Mouse (Mus musculus): ENCODE measurements at regions not wholly inside any gene's neighbourhood (a gene's known extent, or its start where the extent isn't known, plus 50 kb on each side); places are given as distances from the start of the nearest gene placed in this dataset.

DNA sequence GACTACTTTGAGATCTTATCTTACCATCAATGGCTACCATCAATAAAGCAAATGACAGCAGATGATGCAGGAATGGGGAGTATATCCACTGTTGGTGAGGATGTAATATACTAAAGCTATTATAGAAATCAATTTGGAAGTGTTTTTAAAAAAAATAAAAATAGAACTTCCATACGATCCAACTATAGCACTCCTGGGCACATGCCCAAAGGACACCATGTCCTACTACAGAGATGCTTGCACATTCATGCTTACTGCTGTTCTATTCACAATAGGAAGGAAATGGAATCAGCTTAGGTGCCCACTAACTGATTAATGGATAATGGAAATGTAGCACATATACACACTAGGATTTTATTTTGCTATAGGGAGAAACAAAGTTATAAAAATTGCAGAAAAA is 96.7 kb upstream of the Gm11983 start:
- intact Hi-C loops (cut with DNase I): no loop called here
- peak; percentile 20 to 65 for DNase-seq (ENCODE audit: low spot score in 2 of 2)

DNA sequence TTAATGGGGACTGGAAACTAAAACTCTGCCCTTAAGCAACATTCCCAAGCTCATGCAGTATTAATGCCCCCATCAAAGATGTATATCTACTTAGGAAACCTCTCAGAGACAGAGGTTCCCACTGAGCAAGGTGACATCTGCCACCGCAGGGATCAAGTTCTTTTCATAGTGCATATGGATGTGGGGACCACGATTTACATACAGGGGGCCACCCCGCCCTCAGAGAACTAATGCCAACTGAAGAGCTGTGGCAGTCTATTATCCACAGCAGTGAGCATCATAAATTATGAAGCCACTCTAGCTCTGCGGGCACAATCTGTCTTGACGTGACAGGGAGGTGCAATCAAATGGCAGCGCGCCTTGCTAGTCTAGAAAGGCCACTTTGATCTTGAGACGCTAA is 88.6 kb upstream of the Gm11983 start:
- no peak for DNase-seq (ENCODE audit: low spot score in 2 of 2)
- intact Hi-C loops (cut with DNase I): no loop called here

DNA sequence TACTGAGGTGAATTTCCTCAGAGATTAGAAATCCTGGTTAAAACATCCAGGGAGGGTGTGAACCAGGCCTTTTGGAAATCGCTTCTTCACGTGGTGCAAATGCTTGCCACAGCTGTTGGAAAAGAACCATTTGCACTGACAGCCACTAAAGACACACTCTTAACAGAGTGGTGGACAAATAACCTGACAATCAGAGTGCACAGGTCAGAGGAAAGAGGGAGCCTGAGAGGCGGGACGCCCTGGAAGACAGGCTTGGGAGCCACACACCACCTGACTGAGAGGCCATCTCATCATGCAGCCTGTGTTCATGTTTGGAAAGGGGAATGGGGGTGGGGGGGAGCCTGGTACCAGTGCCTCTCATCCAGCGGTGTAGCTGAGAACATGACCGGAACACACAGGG is 87.0 kb upstream of the Gm11983 start:
- DNase-seq (ENCODE audit: low spot score in 2 of 2): no peak
- intact Hi-C loops (cut with DNase I): no loop called here

DNA sequence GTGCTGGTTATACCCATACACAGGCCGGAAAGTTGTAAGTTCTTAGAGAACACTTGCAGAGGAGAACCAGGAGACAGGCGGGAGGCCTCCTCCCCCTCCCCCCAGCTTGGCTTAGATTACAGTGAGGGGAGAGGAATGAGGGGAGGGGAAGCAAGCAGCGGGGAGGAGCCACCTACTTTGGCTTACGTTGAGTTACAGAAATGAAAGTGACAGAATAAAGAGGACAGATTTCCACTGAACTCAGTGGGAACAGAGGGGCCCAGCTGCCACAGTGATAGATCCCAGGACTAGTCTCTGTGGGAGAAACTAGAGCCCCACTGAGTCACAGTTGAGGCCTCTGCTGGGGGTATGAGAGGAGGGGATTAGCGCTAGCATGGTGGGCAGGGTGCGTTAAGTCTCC is 86.5 kb upstream of the Gm11983 start:
- intact Hi-C loops (cut with DNase I): no loop called here

DNA sequence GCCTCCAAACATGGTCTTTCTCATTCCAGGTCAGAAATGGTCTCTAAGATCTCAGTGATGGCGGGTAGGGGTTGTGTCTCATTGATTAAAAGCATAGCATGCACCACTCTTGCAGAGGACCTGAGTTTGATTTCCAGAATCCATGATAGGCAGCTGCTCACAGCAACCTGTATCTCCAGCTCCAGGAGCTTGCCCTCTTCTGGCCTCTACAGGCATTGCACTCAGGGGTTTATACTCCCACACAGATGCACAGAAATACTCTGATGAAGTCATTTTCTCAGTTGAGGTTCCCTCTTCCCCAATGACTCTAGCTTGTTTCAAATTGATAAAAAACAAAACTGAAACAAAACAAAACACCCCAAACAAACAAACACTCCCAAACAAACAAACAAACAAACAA is 81.1 kb upstream of the Gm11983 start:
- intact Hi-C loops (cut with DNase I): no loop called here
- no peak for DNase-seq (ENCODE audit: low spot score in 2 of 2)

More for the DNA sequence above, 86.5 kb upstream of the Gm11983 start:
- DNase-seq (ENCODE audit: low spot score in 2 of 2): no peak

DNA sequence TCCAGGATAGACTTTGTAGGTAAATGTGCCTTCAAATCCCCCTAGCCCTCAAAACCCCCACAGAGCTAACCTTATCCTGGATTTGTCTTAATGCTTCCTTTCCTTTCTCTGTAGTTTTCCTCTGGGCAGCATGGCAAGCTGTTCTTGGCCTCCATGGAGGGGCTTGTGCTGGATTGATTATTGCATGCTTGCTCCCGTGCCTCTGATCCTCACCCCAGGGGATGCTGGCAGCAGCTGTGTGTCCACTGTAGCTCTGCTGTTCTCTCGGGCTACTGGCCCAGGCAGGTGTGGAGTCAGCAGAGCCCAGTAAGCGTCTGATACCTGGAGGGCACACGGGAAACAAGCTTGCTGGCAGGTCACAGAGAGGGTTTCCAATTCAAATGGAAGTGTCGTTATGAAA is 68.2 kb upstream of the Gm11983 start:
- intact Hi-C loops (cut with DNase I): loop anchor here (10.0 kb wide), 1 partner anchor 239 kb away; no protein-coding TSS in a partner anchor
- DNase-seq (ENCODE audit: low spot score in 2 of 2): no peak

DNA sequence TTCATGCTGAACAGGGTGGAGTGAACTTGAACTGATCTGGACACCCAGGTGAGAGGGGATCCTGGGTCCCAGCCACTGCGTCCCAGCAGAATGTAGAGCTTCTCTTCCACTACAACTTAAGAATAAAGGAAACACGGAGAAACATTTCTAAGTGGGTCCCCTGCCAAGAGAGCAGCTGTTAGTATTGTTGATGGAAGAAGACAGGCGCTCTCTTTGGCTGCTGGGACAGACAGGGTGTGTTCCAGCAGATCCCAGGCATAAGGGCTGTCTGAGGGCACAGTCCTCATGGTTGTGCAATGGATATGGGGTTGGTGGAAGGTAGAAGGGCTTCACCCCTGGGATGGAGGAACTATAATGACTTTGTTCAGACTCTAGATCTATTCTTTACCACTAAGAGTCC is 65.5 kb upstream of the Gm11983 start:
- intact Hi-C loops (cut with DNase I): loop anchor here (10.0 kb wide), 1 partner anchor 242 kb away; no protein-coding TSS in a partner anchor
- no peak for DNase-seq (ENCODE audit: low spot score in 2 of 2)

DNA sequence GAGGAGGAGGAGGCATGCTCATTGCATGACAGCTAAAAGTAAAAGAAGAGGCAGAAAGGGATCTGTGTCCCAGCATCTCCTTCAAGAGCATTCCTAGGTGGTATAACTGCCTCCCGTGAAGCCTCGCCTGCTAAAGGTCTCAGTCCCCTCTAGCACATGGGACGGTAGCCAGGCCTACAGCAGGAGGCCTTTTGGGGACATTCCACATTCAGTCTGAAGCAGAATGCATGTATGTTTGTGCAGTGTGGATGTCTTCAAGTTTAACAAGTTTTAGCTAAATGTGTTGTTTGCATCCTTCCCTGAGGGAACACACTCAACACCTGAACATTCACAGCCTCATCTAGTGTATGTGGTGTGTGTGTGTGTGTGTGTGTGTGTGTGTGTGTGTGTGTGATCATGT is 64.8 kb upstream of the Gm11983 start:
- intact Hi-C loops (cut with DNase I): loop anchor here (10.0 kb wide), 1 partner anchor 243 kb away; no protein-coding TSS in a partner anchor
- DNase-seq (ENCODE audit: low spot score in 2 of 2): no peak

DNA sequence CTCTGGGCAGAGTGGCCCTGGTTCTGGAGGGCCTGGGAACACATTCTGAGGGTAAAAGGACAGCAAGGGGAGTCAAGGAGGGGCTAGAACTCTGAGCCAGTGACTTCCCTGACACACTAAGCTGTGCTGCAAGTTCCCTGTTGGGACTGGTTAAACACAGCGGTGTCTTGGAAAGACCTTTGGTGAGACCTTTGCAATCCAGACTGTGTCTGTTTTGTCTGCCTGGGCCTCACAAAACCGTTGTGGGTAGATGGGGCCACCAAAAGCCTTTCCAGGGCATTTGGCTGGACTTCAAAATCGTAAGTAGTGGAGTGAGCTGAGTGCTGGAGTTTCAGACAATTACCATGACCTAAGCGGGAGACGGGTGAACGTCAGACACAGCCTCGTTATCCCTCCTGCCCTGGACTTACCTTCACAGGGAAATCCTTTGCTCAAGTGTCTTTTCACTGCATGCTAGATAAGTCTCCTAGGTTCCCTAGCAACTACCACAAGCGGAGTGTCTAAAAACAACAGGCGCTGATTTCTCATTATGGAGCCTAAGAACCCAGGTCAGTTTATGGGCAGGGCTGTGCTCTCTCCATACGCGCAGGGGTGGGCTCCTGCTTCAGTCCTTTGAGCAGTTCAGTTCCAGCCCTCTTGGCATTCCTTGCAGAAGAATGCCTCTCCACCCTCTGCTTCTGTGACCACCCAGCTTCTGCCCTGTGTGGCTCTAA is 63.5 kb upstream of the Gm11983 start:
- intact Hi-C loops (cut with DNase I): loop anchor here (10.0 kb wide), 1 partner anchor 244 kb away; no protein-coding TSS in a partner anchor

DNA sequence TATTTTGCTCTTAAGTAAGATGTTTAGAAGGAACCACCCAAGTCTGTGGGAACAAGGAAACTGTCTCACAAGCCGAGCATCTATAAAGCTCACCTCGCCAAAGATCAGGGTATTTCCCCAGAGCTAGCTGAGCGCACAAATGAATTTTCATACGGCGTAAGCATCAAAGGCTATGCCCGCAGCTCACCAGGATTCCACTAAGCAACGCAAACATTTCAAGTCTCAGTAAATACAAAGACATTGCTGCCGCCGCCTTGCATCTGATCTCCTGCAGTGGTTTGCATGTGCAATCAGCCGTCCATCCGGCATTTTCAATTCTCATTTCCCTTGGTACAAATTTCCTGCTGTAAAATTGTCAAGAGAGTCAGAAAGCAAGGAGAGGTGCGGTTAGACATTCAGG is 62.9 kb upstream of the Gm11983 start:
- intact Hi-C loops (cut with DNase I): loop anchor here (10.0 kb wide), 1 partner anchor 244 kb away; no protein-coding TSS in a partner anchor
- no peak for DNase-seq (ENCODE audit: low spot score in 2 of 2)

More for the DNA sequence above, 63.5 kb upstream of the Gm11983 start:
- no peak for DNase-seq (ENCODE audit: low spot score in 2 of 2)

DNA sequence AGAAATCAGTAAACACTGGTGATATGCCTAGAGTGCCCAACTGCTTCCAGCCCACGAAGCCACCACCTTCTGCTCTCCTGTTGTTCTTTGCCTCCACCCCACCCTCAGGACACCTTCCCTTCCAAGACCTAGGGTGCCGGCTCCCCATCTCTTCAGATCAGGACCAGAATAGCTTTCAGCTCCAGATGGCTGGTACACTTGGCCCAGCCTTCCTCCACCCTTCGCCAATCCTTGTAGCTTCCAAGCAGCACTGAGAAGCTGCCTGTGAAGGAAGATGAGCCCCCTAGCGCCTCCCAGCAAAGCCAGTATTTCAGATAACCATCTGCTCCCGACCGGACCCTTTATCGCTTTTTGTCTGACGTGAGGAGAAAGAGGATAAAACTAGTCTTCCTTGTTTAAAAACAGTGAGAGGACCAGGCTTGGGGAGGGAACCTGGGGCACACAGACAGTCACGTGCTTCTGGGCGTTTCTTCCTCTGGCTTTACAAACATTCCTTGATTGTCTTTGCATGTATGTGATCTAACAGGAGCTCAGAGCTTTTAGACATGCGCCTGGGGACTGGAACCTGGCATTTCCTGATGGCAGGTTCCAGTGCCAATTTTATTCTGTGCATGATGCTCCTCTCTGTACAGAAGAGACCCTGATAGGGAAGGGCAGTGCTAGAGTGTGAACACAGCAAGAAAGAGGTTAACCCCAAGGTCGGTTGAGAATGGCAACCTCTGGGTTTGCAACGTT is 62.0 kb upstream of the Gm11983 start:
- intact Hi-C loops (cut with DNase I): loop anchor here (5.0 to 10.0 kb wide), 2 partner anchors 163 to 245 kb away; partner anchors contain the start of gene Adcy1
- peak in 1 of 2 experiments; percentile 84 for DNase-seq (ENCODE audit: low spot score in 2 of 2)

DNA sequence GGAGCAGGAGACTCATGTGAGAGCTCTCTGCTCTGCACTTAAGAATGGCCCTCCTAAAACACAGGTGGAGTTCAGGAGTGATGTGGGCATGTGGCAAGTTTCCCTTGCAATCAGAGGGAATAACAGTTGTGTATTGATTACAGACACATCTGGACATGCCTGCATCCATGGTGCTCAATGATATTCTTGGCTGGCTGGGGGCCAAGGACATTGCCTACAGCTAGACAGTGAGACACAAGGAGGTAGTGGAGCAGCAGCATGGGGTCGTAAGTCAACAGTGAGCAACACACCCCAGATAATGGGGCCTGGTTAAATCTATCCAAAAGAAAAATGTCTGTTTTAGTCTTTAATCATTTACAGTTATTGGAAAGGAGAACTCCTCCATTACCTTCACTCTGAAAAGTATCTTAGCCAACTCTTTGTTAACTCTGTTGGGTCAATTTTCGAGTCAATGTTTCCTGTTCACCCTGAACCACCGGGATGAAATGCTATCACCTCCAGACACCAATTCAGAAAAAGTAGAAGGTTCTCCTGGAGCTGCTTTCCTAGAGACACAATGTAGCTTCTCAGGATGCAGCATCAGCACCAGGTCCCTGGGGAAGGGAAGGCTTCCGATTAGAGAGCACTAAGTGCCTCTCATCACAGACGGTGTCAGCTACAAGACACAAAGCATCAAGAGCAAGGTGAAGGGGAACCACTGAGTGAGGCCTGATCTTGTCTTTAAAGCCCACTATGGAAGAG is 61.1 kb upstream of the Gm11983 start:
- intact Hi-C loops (cut with DNase I): loop anchor here (5.0 kb wide), 1 partner anchor 164 kb away; the partner anchor contains the start of gene Adcy1
- DNase-seq (ENCODE audit: low spot score in 2 of 2): no peak

DNA sequence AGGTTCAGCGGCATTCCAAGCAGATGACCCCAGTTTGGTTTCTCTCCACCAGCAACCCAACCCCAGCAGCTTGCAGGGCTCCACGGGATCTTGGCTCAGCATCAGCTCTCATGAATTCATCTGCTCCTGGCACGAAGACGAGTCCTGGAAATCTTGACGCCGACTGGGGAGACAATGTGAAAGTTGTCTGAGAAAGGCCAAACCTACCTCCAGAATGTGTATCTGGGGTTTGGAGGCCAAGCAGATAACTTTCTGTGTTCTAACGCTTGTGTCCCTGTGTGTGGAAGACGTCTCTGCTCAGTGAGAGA is 58.3 kb upstream of the Gm11983 start:
- intact Hi-C loops (cut with DNase I): loop anchor here (5.0 kb wide), 1 partner anchor 167 kb away; the partner anchor contains the start of gene Adcy1
- no peak for DNase-seq (ENCODE audit: low spot score in 2 of 2)

DNA sequence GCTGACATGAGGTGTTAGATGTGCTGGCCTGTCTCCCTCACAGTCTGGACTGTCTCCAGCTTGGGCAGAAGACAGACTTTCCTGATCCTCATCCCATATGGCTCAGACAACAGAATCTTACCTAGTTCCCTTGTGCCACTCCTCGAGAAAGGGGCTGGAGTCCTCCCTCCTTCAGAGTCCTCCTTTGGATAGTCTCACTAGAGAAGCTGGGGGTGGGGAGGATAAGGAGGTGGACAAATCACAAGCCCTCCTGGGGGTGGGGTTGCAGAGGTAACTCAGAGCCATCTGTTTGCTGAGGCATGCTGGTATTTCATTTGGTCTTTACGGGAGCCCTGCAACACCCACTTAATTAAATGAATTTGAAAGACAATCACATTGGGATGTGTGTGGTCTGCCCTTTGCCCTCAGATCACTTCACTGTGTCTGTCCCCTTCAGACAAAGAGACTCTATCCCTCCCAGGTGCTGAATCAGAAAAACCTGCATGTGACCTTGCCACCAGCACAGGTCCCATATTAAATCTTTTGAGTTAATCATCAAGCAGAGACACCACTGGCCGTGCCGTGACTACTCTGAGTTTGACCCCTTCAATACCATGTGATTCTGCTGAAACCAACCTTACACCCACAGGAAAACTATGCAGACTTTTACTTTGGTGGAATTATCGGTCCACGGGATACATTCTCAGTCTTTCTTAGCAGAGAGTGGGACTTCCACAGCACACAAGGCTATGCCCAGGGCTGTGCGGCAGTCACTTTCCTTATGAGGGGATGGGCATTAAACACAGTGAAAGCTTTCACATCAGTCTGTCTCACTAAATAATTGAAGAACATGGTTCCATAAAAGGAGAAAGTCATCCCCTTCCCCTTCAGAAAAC is 57.7 kb upstream of the Gm11983 start:
- no peak for DNase-seq (ENCODE audit: low spot score in 2 of 2)
- intact Hi-C loops (cut with DNase I): loop anchor here (5.0 kb wide), 1 partner anchor 167 kb away; the partner anchor contains the start of gene Adcy1

DNA sequence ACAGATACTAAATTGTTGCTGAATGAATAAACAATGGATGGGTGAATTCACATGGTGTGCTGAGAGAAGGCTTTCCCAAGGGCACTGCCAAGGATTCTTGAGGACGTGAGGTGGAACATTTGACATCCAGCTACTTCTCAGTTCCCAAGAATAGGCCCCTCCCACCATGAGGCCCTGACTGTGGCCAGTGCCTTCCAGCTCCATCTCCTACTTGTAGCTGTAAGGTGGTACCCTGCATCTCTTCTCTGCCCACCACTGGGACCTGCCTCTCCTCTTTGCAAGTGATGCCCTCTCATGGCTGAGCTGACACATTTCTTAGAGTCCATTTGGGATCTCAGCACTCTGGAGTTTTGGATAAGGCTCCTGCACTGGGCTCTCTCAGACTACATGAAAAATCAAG is 56.3 kb upstream of the Gm11983 start:
- no peak for DNase-seq (ENCODE audit: low spot score in 2 of 2)
- intact Hi-C loops (cut with DNase I): no loop called here

DNA sequence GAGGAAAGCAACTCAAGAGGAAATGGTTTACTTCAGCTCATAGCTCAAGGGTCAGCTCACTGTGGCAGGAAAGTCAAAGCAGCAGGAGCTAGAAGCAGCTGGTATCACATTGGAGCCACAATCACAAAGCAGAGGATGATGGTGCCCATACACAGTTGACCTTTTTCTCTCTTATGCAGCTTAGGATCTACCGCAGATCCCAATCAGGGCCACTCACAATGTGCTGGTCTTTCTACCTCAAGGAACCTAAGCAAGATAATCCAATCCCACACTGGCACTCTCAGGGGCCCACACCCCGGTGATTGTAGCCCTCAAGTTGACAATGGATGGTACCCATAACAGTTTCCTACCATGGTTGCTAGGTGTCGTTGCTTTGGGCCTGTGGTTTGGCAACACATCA is 55.6 kb upstream of the Gm11983 start:
- intact Hi-C loops (cut with DNase I): no loop called here

DNA sequence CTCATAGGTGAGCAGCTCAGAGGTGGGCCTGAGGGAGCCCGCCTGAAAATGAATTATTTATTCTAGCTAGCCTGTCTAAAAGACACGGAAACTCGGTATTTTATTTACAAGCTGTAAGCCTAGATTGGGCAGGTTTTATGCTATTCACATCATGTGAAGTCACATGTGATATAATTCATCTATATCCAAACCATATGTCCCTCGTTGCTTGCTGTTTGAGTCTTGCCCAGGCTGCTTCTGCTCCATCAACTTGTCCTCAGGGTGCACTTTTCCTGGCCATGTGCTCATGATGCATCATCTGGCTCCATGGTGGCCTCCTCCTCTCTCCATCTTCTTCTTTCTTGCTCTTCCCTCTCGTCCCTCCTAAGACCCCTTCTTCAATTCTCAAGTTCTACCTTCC is 53.0 kb upstream of the Gm11983 start:
- DNase-seq (ENCODE audit: low spot score in 2 of 2): no peak
- intact Hi-C loops (cut with DNase I): no loop called here

More for the DNA sequence above, 55.6 kb upstream of the Gm11983 start:
- no peak for DNase-seq (ENCODE audit: low spot score in 2 of 2)

DNA sequence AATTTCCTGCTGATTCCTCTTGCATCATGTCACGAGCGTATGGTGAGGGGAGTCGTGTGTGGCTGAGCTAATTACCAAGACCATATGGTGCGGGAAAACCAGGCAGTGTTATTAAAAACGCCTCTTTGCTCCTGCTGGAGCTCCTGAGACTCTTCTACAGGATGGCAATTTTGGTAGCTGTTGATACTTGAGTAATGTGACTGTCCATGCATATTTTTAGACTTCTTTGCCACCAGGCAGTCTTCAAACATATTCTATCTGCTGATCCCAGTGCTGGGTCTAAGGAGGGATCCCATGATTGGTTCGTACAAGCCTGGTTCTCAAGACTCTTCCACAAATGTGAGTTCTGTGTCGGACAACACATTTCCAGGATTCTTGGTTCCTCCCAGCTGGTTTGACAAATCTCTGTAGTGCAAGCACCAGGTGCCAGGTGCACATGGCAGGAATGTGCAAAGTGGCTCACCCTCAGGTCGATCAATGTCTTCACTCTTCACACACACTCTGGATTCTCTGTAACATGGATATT is 52.3 kb upstream of the Gm11983 start:
- intact Hi-C loops (cut with DNase I): no loop called here

DNA sequence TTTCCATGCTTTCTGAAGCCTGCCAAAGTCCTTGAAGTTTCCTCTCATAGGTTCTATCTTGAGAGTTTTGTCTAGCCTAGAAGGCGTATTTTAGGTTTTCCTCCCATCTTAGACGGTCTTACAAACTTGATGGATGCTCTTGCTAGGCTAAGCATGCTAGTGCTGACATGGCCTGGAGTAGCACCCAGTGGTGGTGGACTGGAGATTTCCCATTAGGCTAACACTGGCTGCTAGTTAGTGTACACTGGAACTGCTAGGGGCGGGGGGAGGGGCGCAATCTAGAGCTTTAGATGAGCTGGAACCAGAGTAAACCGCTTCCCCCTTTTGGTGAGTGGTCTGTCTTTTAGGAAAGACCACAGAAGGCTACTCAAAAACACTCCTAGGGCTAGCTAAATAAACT is 51.7 kb upstream of the Gm11983 start:
- intact Hi-C loops (cut with DNase I): no loop called here
- DNase-seq (ENCODE audit: low spot score in 2 of 2): no peak

More for the DNA sequence above, 52.3 kb upstream of the Gm11983 start:
- DNase-seq (ENCODE audit: low spot score in 2 of 2): peak; percentile 38 to 76

Measured in left cerebral cortex, postnatal 25 days (tissue).